Mouse (Mus musculus): ENCODE measurements around the gene Itgav. TPM values are rescaled to one million over a fixed set of nuclear protein-coding genes. Genes with fewer than 3 reads are reported as not detected.

Gene Itgav
- total RNA-seq, 1 experiment, result 92.6 TPM

- in situ Hi-C loops (cut with MboI; ENCODE audit: low sequenced_read_pairs in 2 of 2, unreplicated experiment in 2 of 2), result no loop called here
- no peak for TF ChIP-seq HCFC1 (IDR thresholded peaks at IDR 0.05; ENCODE audit: borderline replicate concordance, insufficient read depth, low read length)
- no peak for TF ChIP-seq ZC3H11A (IDR thresholded peaks at IDR 0.05; ENCODE audit: borderline replicate concordance, low read depth, low read length)
- no peak for TF ChIP-seq CHD2 (IDR thresholded peaks at IDR 0.05; ENCODE audit: low read depth, low read length)
- no peak for TF ChIP-seq ZNF384 (IDR thresholded peaks at IDR 0.05; ENCODE audit: low read depth, low read length)
- TF ChIP-seq MAFK (IDR thresholded peaks at IDR 0.05; ENCODE audit: insufficient read depth, low read depth, low read length), result no peak
- no peak overlapping the region for H3K9ac ChIP-seq (ENCODE audit: insufficient read depth, low read depth, low read length, poor library complexity, severe bottlenecking)
- no peak overlapping the region for H3K4me3 ChIP-seq (ENCODE audit: insufficient read depth in 1 of 2, low read depth in 1 of 2, low read length in 2 of 2, poor library complexity in 1 of 2, severe bottlenecking in 1 of 2)
- no peaks in the 10 kb centered on the region for H3K4me1 ChIP-seq (ENCODE audit: control insufficient read depth in 2 of 2, insufficient read depth in 2 of 2, low read length in 2 of 2, poor library complexity in 1 of 2)
- no peaks in the 10 kb centered on the region for H3K9me3 ChIP-seq (ENCODE audit: control insufficient read depth, insufficient read depth, low read depth, low read length)
- H3K36me3 ChIP-seq (ENCODE audit: control insufficient read depth, insufficient read depth, low read length, poor library complexity, severe bottlenecking), result no peaks in the 10 kb centered on the region; the same call in 1 of the 2 replicates
- no peak overlapping the region for H3K27ac ChIP-seq (ENCODE audit: insufficient read depth, low read depth, low read length, poor library complexity, severe bottlenecking)
- DNase-seq (ENCODE audit: low read depth, low spot score), result no peak
Measured at GRCm38 (mm10) chr2:83791330-83792073, 67.3 kb downstream of the Itgav start.

- no peak overlapping the region for H3K9ac ChIP-seq (ENCODE audit: insufficient read depth, low read depth, low read length, poor library complexity, severe bottlenecking)
- no peaks in the 10 kb centered on the region; the same call in 1 of the 2 replicates for H3K36me3 ChIP-seq (ENCODE audit: control insufficient read depth, insufficient read depth, low read length, poor library complexity, severe bottlenecking)
- in situ Hi-C loops (cut with MboI; ENCODE audit: low sequenced_read_pairs in 2 of 2, unreplicated experiment in 2 of 2), result no loop called here
- no peak for TF ChIP-seq ZC3H11A (IDR thresholded peaks at IDR 0.05; ENCODE audit: borderline replicate concordance, low read depth, low read length)
- TF ChIP-seq HCFC1 (IDR thresholded peaks at IDR 0.05; ENCODE audit: borderline replicate concordance, insufficient read depth, low read length), result no peak
- TF ChIP-seq MAFK (IDR thresholded peaks at IDR 0.05; ENCODE audit: insufficient read depth, low read depth, low read length), result no peak
- TF ChIP-seq ZNF384 (IDR thresholded peaks at IDR 0.05; ENCODE audit: low read depth, low read length), result no peak
- TF ChIP-seq CHD2 (IDR thresholded peaks at IDR 0.05; ENCODE audit: low read depth, low read length), result no peak
- H3K4me1 ChIP-seq (ENCODE audit: control insufficient read depth in 2 of 2, insufficient read depth in 2 of 2, low read length in 2 of 2, poor library complexity in 1 of 2), result no peaks in the 10 kb centered on the region
- no peaks in the 10 kb centered on the region for H3K9me3 ChIP-seq (ENCODE audit: control insufficient read depth, insufficient read depth, low read depth, low read length)
- H3K27ac ChIP-seq (ENCODE audit: insufficient read depth, low read depth, low read length, poor library complexity, severe bottlenecking), result no peak overlapping the region
- no peak for DNase-seq (ENCODE audit: low read depth, low spot score)
- no peak overlapping the region for H3K4me3 ChIP-seq (ENCODE audit: insufficient read depth in 1 of 2, low read depth in 1 of 2, low read length in 2 of 2, poor library complexity in 1 of 2, severe bottlenecking in 1 of 2)
Measured at GRCm38 (mm10) chr2:83792102-83792501, 67.9 kb downstream of the Itgav start.

GRCm38 (mm10) chr2:83795766-83796165, 71.6 kb downstream of the Itgav start:
- Histone ChIP-seq H3K9ac (ENCODE audit: insufficient read depth, low read depth, low read length, poor library complexity, severe bottlenecking) (no peak overlapping the region), H3K36me3 (ENCODE audit: control insufficient read depth, insufficient read depth, low read length, poor library complexity, severe bottlenecking) (peaks cover 1% of the 10 kb centered on the region), H3K9me3 (ENCODE audit: control insufficient read depth, insufficient read depth, low read depth, low read length) (no peaks in the 10 kb centered on the region), H3K4me1 (ENCODE audit: control insufficient read depth in 2 of 2, insufficient read depth in 2 of 2, low read length in 2 of 2, poor library complexity in 1 of 2) (no peaks in the 10 kb centered on the region), H3K4me3 (ENCODE audit: insufficient read depth in 1 of 2, low read depth in 1 of 2, low read length in 2 of 2, poor library complexity in 1 of 2, severe bottlenecking in 1 of 2) (no peak overlapping the region), H3K27ac (ENCODE audit: insufficient read depth, low read depth, low read length, poor library complexity, severe bottlenecking) (no peak overlapping the region)
- TF ChIP-seq MAFK (IDR thresholded peaks at IDR 0.05; ENCODE audit: insufficient read depth, low read depth, low read length) (no peak), ZNF384 (IDR thresholded peaks at IDR 0.05; ENCODE audit: low read depth, low read length) (no peak), HCFC1 (IDR thresholded peaks at IDR 0.05; ENCODE audit: borderline replicate concordance, insufficient read depth, low read length) (no peak), CHD2 (IDR thresholded peaks at IDR 0.05; ENCODE audit: low read depth, low read length) (no peak), ZC3H11A (IDR thresholded peaks at IDR 0.05; ENCODE audit: borderline replicate concordance, low read depth, low read length) (no peak)
- no peak for DNase-seq (ENCODE audit: low read depth, low spot score)
- in situ Hi-C loops (cut with MboI; ENCODE audit: low sequenced_read_pairs in 2 of 2, unreplicated experiment in 2 of 2), result no loop called here

GRCm38 (mm10) chr2:83797902-83798497, 73.8 kb downstream of the Itgav start:
- Histone ChIP-seq H3K27ac (ENCODE audit: insufficient read depth, low read depth, low read length, poor library complexity, severe bottlenecking) (no peak overlapping the region), H3K9ac (ENCODE audit: insufficient read depth, low read depth, low read length, poor library complexity, severe bottlenecking) (no peak overlapping the region), H3K4me3 (ENCODE audit: insufficient read depth in 1 of 2, low read depth in 1 of 2, low read length in 2 of 2, poor library complexity in 1 of 2, severe bottlenecking in 1 of 2) (no peak overlapping the region), H3K36me3 (ENCODE audit: control insufficient read depth, insufficient read depth, low read length, poor library complexity, severe bottlenecking) (peaks cover 4% of the 10 kb centered on the region), H3K9me3 (ENCODE audit: control insufficient read depth, insufficient read depth, low read depth, low read length) (no peaks in the 10 kb centered on the region), H3K4me1 (ENCODE audit: control insufficient read depth in 2 of 2, insufficient read depth in 2 of 2, low read length in 2 of 2, poor library complexity in 1 of 2) (no peaks in the 10 kb centered on the region)
- no peak for TF ChIP-seq ZC3H11A (IDR thresholded peaks at IDR 0.05; ENCODE audit: borderline replicate concordance, low read depth, low read length)
- TF ChIP-seq CHD2 (IDR thresholded peaks at IDR 0.05; ENCODE audit: low read depth, low read length), result no peak
- TF ChIP-seq MAFK (IDR thresholded peaks at IDR 0.05; ENCODE audit: insufficient read depth, low read depth, low read length), result no peak
- no peak for TF ChIP-seq ZNF384 (IDR thresholded peaks at IDR 0.05; ENCODE audit: low read depth, low read length)
- TF ChIP-seq HCFC1 (IDR thresholded peaks at IDR 0.05; ENCODE audit: borderline replicate concordance, insufficient read depth, low read length), result no peak
- DNase-seq (ENCODE audit: low read depth, low spot score), result no peak
- in situ Hi-C loops (cut with MboI; ENCODE audit: low sequenced_read_pairs in 2 of 2, unreplicated experiment in 2 of 2), result no loop called here
